In genomic region chr13:72302436-72303125, GRCm38 (mm10) we compare ENCODE assay signal across 14 mouse cellular contexts.
DNase-seq lines count a peak whose midpoint lies in the region; ATAC-seq and TF ChIP-seq lines count a peak whose summit lies in the region.
"Had no signal": no experiment of that assay in that cellular context is flagged by ENCODE, and none has a peak within 500 bp of the region (broad histone marks: within the 10 kb centered on the region; RNA-seq: fewer than 3 reads in every experiment).

No protein-coding gene starts in this region.

- 0 out of 2 replicates have a peak, but pooled peaks cover 6% of the 10 kb centered on the region for H3K4me1 ChIP-seq in lung, embryonic 14.5 days (ENCODE audit: insufficient read depth)
- peaks cover 43% of the 10 kb centered on the region for H3K4me1 ChIP-seq in forebrain, embryonic 13.5 days
- peaks cover 11% of the 10 kb centered on the region for H3K4me1 ChIP-seq in forebrain, postnatal 0 days (ENCODE audit: insufficient read depth)
- peaks cover 51% of the 10 kb centered on the region for H3K4me1 ChIP-seq in midbrain, embryonic 14.5 days (ENCODE audit: control insufficient read depth, insufficient read depth, low read length)
- H3K4me1 ChIP-seq: embryonic facial prominence, embryonic 13.5 days; stomach, embryonic 15.5 days had no signal

- WGBS in lung, embryonic 14.5 days = 52% methylated on average over 19 of the region's 19 CpGs
- 54% methylated on average over 19 of the region's 19 CpGs for WGBS in forebrain, embryonic 13.5 days
- 37% methylated on average over 19 of the region's 19 CpGs for WGBS in forebrain, postnatal 0 days
- WGBS in midbrain, embryonic 14.5 days = 42% methylated on average over 19 of the region's 19 CpGs

- H3K9me3 ChIP-seq in lung, embryonic 14.5 days (ENCODE audit: low read depth, low read length) = no peaks in the 10 kb centered on the region
- no peaks in the 10 kb centered on the region for H3K9me3 ChIP-seq in forebrain, embryonic 13.5 days (replicated peaks)
- H3K9me3 ChIP-seq in forebrain, postnatal 0 days (ENCODE audit: low read length) = no peaks in the 10 kb centered on the region
- no peaks in the 10 kb centered on the region for H3K9me3 ChIP-seq in midbrain, embryonic 14.5 days (ENCODE audit: control insufficient read depth, low read length)
- H3K9me3 ChIP-seq: embryonic facial prominence, embryonic 13.5 days; limb, embryonic 15.5 days; stomach, embryonic 15.5 days had no signal

- no peak overlapping the region for H3K4me3 ChIP-seq in lung, embryonic 14.5 days (ENCODE audit: low read depth, low read length)
- peak overlapping the region; percentile 12; the same call in 1 of the 2 replicates for H3K4me3 ChIP-seq in forebrain, embryonic 13.5 days
- H3K4me3 ChIP-seq in forebrain, postnatal 0 days (ENCODE audit: low read depth, low read length) = 0 out of 2 replicates have a peak overlapping the region, but pooled peaks have one; percentile 5
- no peak overlapping the region for H3K4me3 ChIP-seq in midbrain, embryonic 14.5 days (replicated peaks; ENCODE audit: low read depth, low read length)
- H3K4me3 ChIP-seq: embryonic facial prominence, embryonic 13.5 days; limb, embryonic 15.5 days; stomach, embryonic 15.5 days had no signal

- 0 out of 2 replicates have a peak, but pooled peaks cover 3% of the 10 kb centered on the region for H3K27me3 ChIP-seq in lung, embryonic 14.5 days (ENCODE audit: insufficient read depth, low read length)
- peaks cover 93% of the 10 kb centered on the region for H3K27me3 ChIP-seq in forebrain, embryonic 13.5 days
- H3K27me3 ChIP-seq in forebrain, postnatal 0 days (ENCODE audit: insufficient read depth, low read length) = peaks cover 60% of the 10 kb centered on the region
- H3K27me3 ChIP-seq in midbrain, embryonic 14.5 days (ENCODE audit: control insufficient read depth, insufficient read depth, low read length) = peaks cover 14% of the 10 kb centered on the region; the same call in 1 of the 2 replicates

- H3K27ac ChIP-seq in lung, embryonic 14.5 days (ENCODE audit: low read depth) = no peak overlapping the region
- no peak overlapping the region for H3K27ac ChIP-seq in forebrain, embryonic 13.5 days
- H3K27ac ChIP-seq in forebrain, postnatal 0 days (ENCODE audit: low read depth, low read length) = no peak overlapping the region
- H3K27ac ChIP-seq in midbrain, embryonic 14.5 days (replicated peaks; ENCODE audit: low read depth, low read length) = peak overlapping the region; percentile 66
- H3K27ac ChIP-seq: embryonic facial prominence, embryonic 13.5 days; limb, embryonic 15.5 days; stomach, embryonic 15.5 days had no signal

- peak overlapping the region; percentile 46 for H3K4me2 ChIP-seq in lung, embryonic 14.5 days
- peak overlapping the region; percentile 49 for H3K4me2 ChIP-seq in forebrain, embryonic 13.5 days
- peak overlapping the region; percentile 27 for H3K4me2 ChIP-seq in forebrain, postnatal 0 days (ENCODE audit: low read depth)
- peak overlapping the region; percentile 39; the same call in 1 of the 2 replicates for H3K4me2 ChIP-seq in midbrain, embryonic 14.5 days (ENCODE audit: low read length)
- H3K4me2 ChIP-seq: embryonic facial prominence, embryonic 13.5 days; limb, embryonic 15.5 days had no signal

- no peak for DNase-seq in lung, embryonic 14.5 days
- DNase-seq in lung, postnatal 25 days (ENCODE audit: low spot score) = no peak
- DNase-seq in forebrain, postnatal 0 days = no peak
- peak; percentile 60 for DNase-seq in midbrain, embryonic 14.5 days
- DNase-seq in yolk sac, embryonic 10.5 days (ENCODE audit: low spot score) = no peak
- no peak for DNase-seq in thymus, postnatal 14 days
- DNase-seq: adrenal gland, postnatal 36 days; cerebellum, adult 8-10 months; spleen, adult 18-20 months; thymus, adult 2 months had no signal

- no peak for TF ChIP-seq CTCF in lung, embryonic 14.5 days (IDR thresholded peaks at IDR 0.05; ENCODE audit: low read depth)
- no peak for TF ChIP-seq CTCF in forebrain, postnatal 0 days (IDR thresholded peaks at IDR 0.05; ENCODE audit: low read depth)

- H3K36me3 ChIP-seq in lung, embryonic 14.5 days (ENCODE audit: insufficient read depth) = no peaks in the 10 kb centered on the region
- H3K36me3 ChIP-seq in forebrain, embryonic 13.5 days (ENCODE audit: poor library complexity, severe bottlenecking) = no peaks in the 10 kb centered on the region
- no peaks in the 10 kb centered on the region for H3K36me3 ChIP-seq in forebrain, postnatal 0 days (ENCODE audit: insufficient read depth)
- no peaks in the 10 kb centered on the region for H3K36me3 ChIP-seq in midbrain, embryonic 14.5 days (ENCODE audit: control insufficient read depth, insufficient read depth, low read length)
- H3K36me3 ChIP-seq: embryonic facial prominence, embryonic 13.5 days; limb, embryonic 15.5 days; stomach, embryonic 15.5 days had no signal

- ATAC-seq in lung, embryonic 14.5 days (ENCODE audit: insufficient read depth) = no peak
- ATAC-seq in forebrain, embryonic 13.5 days = peak; percentile 26; the same call in 1 of the 2 replicates
- ATAC-seq in forebrain, postnatal 0 days = no peak
- 0 out of 2 replicates have a peak, but pooled peaks have one; percentile 21 for ATAC-seq in midbrain, embryonic 14.5 days (ENCODE audit: low FRiP score, low TSS enrichment)

- no peak overlapping the region for H3K9ac ChIP-seq in lung, embryonic 14.5 days
- H3K9ac ChIP-seq in forebrain, embryonic 13.5 days = no peak overlapping the region
- H3K9ac ChIP-seq in forebrain, postnatal 0 days = no peak overlapping the region
- no peak overlapping the region for H3K9ac ChIP-seq in midbrain, embryonic 14.5 days (replicated peaks; ENCODE audit: low read length)
- H3K9ac ChIP-seq: embryonic facial prominence, embryonic 13.5 days; limb, embryonic 15.5 days; stomach, embryonic 15.5 days had no signal

Comparison
In these comparisons a context has a peak if more than half of its experiments do, and no peak if none do; other contexts are left out.
1. ATAC-seq: peak in forebrain, embryonic 13.5 days (single experiment) and midbrain, embryonic 14.5 days (single experiment); none in lung, embryonic 14.5 days (single experiment) and forebrain, postnatal 0 days (single experiment).
2. H3K4me3 ChIP-seq: peak in forebrain, embryonic 13.5 days (single experiment) and forebrain, postnatal 0 days (single experiment); none in lung, embryonic 14.5 days (single experiment) and midbrain, embryonic 14.5 days (single experiment).
3. Peak in every context shown above with its lines, with median percentiles within 50 percentile points of each other: H3K4me2 ChIP-seq.